Mouse (Mus musculus) kidney, embryonic 16.5 days (tissue): ENCODE data around the gene Clip1. TPM values are rescaled to one million over a fixed set of nuclear protein-coding genes. Genes with fewer than 3 reads are reported as not detected.
A peak's percentile ranks its signal among the peaks of the same experiment; 100 is the strongest.

Experiments
- ATAC-seq: fragments of 200-750 bp; cut with Nextera tagmentation; 2 replicates; pipeline ENCODE4 v1.8.0; 2017; ENCODE audit warnings: moderate TSS enrichment; ENCODE audit not compliant: low FRiP score, low TSS enrichment
- H3K27ac ChIP-seq: fragments of 300-500 bp; sonication (generic); 2 replicates; pipeline ENCODE4 v1.5.1; 2014; ENCODE audit warnings: low read length
- H3K27me3 ChIP-seq: fragments of 300-500 bp; sonication (generic); 2 replicates; pipeline ENCODE4 v1.6.1; 2014; ENCODE audit warnings: low read length, control low read depth, mixed read lengths; ENCODE audit not compliant: insufficient read depth
- H3K36me3 ChIP-seq: fragments of 300-500 bp; sonication (generic); 2 replicates; pipeline ENCODE4 v1.6.1; 2014; ENCODE audit warnings: low read length, control low read depth, mixed read lengths; ENCODE audit not compliant: insufficient read depth
- H3K4me1 ChIP-seq: fragments of 300-500 bp; sonication (generic); 2 replicates; pipeline ENCODE4 v1.6.1; 2014; ENCODE audit warnings: low read length, control low read depth, mixed read lengths; ENCODE audit not compliant: insufficient read depth
- H3K4me2 ChIP-seq: fragments of 300-500 bp; sonication (generic); replicated peaks from 2 replicates; pipeline ENCODE4 v1.6.1; 2014; ENCODE audit warnings: low read depth, low read length
- H3K4me3 ChIP-seq: fragments of 300-500 bp; sonication (generic); 2 replicates; pipeline ENCODE4 v1.5.1; 2014; ENCODE audit warnings: mild to moderate bottlenecking, low read length
- H3K9ac ChIP-seq: fragments of 300-500 bp; sonication (generic); replicated peaks from 2 replicates; pipeline ENCODE4 v1.6.1; 2014; ENCODE audit warnings: low read length
- H3K9me3 ChIP-seq: fragments of 300-500 bp; sonication (generic); 2 replicates; pipeline ENCODE4 v1.6.1; 2016; ENCODE audit warnings: low read length, control low read depth
- WGBS: fragments of 180-500 bp; shearing (Covaris S2); extraction: QIAGEN DNeasy Blood & Tissue Kit; methylation state at CpG from one replicate; pipeline ENCODE4 v1.1.7; 2014; 5-methylcytosine and 5-hydroxymethylcytosine counted together
- polyA plus RNA-seq: library from polyadenylated mRNA; unstranded; fragments of >200 nt; fragmentation: Nextera tagmentation; extraction: Ambion mirVana; gene quantifications from 2 replicates; pipeline ENCODE4 v1.2.1, GENCODE M21; 2015

Clip1 gene
- polyA plus RNA-seq, 1 experiment from 2014 or later = 30.1 TPM

GRCm38 (mm10) chr5:123699198-123699597, 14.8 kb upstream of the Clip1 start:
- 27% methylated on average over 3 of the region's 3 CpGs for WGBS
- ATAC-seq = peak; percentile 46; the same call in 1 of the 2 replicates

GRCm38 (mm10) chr5:123696961-123697360, 12.5 kb upstream of the Clip1 start:
- Histone ChIP-seq H3K4me3 (no peak overlapping the region), H3K9ac (no peak overlapping the region), H3K4me2 (no peak overlapping the region), H3K4me1 (peaks cover 4% of the 10 kb centered on the region; the same call in 1 of the 2 replicates), H3K36me3 (peaks cover 35% of the 10 kb centered on the region), H3K27ac (no peak overlapping the region), H3K9me3 (no peaks in the 10 kb centered on the region), H3K27me3 (no peaks in the 10 kb centered on the region)
- 63% methylated on average over 4 of the region's 4 CpGs for WGBS
- ATAC-seq = no peak; the same call in 1 of the 2 replicates

More at GRCm38 (mm10) chr5:123699198-123699597, 14.8 kb upstream of the Clip1 start:
- Histone ChIP-seq H3K9me3 (no peaks in the 10 kb centered on the region), H3K9ac (no peak overlapping the region), H3K36me3 (peaks cover 58% of the 10 kb centered on the region), H3K4me3 (no peak overlapping the region), H3K4me1 (peaks cover 4% of the 10 kb centered on the region; the same call in 1 of the 2 replicates), H3K4me2 (no peak overlapping the region), H3K27ac (no peak overlapping the region), H3K27me3 (no peaks in the 10 kb centered on the region)

- Histone ChIP-seq H3K4me1 (peaks cover 4% of the 10 kb centered on the region; the same call in 1 of the 2 replicates), H3K9ac (no peak overlapping the region), H3K27ac (no peak overlapping the region), H3K36me3 (peaks cover 31% of the 10 kb centered on the region), H3K4me3 (no peak overlapping the region), H3K9me3 (no peaks in the 10 kb centered on the region), H3K4me2 (no peak overlapping the region), H3K27me3 (no peaks in the 10 kb centered on the region)
- ATAC-seq = no peak
- 90% methylated on average over 7 of the region's 7 CpGs for WGBS
Measured at GRCm38 (mm10) chr5:123696244-123696643, 11.8 kb upstream of the Clip1 start.

- Histone ChIP-seq H3K9me3 (no peaks in the 10 kb centered on the region), H3K36me3 (peaks cover 17% of the 10 kb centered on the region; the same call in 1 of the 2 replicates), H3K9ac (no peak overlapping the region), H3K27ac (no peak overlapping the region), H3K4me1 (peaks cover 4% of the 10 kb centered on the region; the same call in 1 of the 2 replicates), H3K27me3 (no peaks in the 10 kb centered on the region), H3K4me2 (no peak overlapping the region), H3K4me3 (no peak overlapping the region)
- ATAC-seq = no peak
- WGBS = 40% methylated on average over 6 of the region's 6 CpGs
Measured at GRCm38 (mm10) chr5:123694468-123694867, 10.1 kb upstream of the Clip1 start.

DNA sequence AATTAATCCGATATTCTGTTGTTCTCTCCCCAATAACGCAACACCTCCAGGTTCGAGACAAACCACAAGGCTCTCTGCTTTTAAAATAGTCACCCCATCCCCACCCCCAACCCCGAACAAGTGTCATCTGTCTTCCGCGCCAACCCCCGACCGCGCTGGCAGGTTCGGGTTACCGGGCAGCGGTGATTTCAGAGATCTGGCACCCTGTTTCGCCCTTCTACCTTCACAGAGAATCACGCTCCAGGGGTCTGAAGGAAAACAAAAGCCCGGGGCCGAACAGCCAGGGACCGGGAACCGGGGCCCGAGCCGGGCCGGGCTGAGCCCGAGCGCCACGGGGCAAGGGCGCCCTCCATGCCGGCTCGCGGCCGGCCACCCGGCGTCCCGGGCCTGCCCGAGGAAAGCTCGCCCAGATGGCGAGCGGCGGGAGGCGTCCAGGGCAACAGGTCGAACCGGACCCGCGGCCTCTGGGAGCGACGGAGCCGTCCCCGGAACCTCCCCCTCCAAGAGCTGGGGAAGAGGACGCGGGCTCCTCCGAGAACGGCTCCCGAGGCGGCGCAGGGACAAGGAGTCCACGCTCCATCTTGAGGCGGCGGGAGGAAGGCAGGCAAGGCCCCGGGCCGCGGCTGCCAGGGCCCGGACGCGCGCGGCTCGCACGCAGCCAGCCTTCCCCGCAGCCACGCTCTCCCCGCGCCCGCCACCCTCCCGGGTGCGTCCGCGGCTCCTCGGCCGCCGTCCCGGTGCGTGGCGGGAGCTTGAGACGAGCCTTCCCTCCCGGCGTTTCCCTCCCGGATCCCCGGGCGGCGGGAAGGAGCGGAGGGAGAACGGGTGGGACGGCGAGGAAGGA, 819 bp downstream of the Clip1 start:
- WGBS = under 1% methylated on average over 73 of the region's 92 CpGs

GRCm38 (mm10) chr5:123683043-123683376, 1.4 kb downstream of the Clip1 start:
- Histone ChIP-seq H3K27ac (0 out of 2 replicates have a peak overlapping the region, but pooled peaks have one; percentile 86), H3K4me2 (peak overlapping the region; percentile 86), H3K9me3 (no peaks in the 10 kb centered on the region), H3K27me3 (no peaks in the 10 kb centered on the region), H3K36me3 (no peaks in the 10 kb centered on the region), H3K4me1 (peaks cover 23% of the 10 kb centered on the region), H3K9ac (peak overlapping the region; percentile 97), H3K4me3 (peak overlapping the region; percentile 86)
- 3% methylated on average over 6 of the region's 6 CpGs for WGBS
- ATAC-seq = peak; percentile 14; the same call in 1 of the 2 replicates

More for the DNA sequence above, 819 bp downstream of the Clip1 start:
- H3K36me3 ChIP-seq = no peaks in the 10 kb centered on the region
- peak overlapping the region; percentile 86 for H3K27ac ChIP-seq
- ATAC-seq = peak; percentile 80
- peak overlapping the region; percentile 86 for H3K4me3 ChIP-seq
- H3K4me2 ChIP-seq = peak overlapping the region; percentile 86
- H3K4me1 ChIP-seq = peaks cover 23% of the 10 kb centered on the region
- peak overlapping the region; percentile 97 for H3K9ac ChIP-seq
- H3K9me3 ChIP-seq = no peaks in the 10 kb centered on the region
- H3K27me3 ChIP-seq = no peaks in the 10 kb centered on the region

DNA sequence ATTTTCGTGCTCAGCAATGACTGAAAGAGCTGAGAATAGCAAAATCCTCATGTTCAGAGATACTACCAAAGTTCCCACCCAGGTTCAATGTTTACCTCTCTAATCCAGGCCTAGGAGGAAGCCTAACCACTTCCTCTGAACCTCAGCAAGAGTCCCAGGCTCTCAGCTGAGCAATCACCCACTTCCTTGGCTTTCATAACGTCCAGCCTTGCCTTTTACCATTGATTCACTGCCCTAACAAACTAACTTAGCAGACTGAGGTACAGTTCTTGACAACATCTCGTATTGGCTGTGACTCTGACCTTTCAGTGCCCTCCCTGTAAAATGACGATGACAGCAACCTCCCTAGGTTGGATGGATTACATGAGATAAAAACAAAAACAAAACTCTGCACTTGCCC, 2.0 kb downstream of the Clip1 start:
- H3K36me3 ChIP-seq = no peaks in the 10 kb centered on the region
- peak overlapping the region; percentile 48; the same call in 1 of the 2 replicates for H3K27ac ChIP-seq
- 33% methylated on average over 4 of the region's 4 CpGs for WGBS
- ATAC-seq = no peak
- H3K9ac ChIP-seq = peak overlapping the region; percentile 14; the same call in 1 of the 2 replicates
- no peaks in the 10 kb centered on the region for H3K9me3 ChIP-seq
- H3K27me3 ChIP-seq = no peaks in the 10 kb centered on the region
- peak overlapping the region; percentile 86 for H3K4me3 ChIP-seq
- H3K4me2 ChIP-seq = peak overlapping the region; percentile 86
- peaks cover 23% of the 10 kb centered on the region for H3K4me1 ChIP-seq

- WGBS = 44% methylated on average over 5 of the region's 5 CpGs
- Histone ChIP-seq H3K4me1 (peaks cover 22% of the 10 kb centered on the region), H3K36me3 (no peaks in the 10 kb centered on the region), H3K4me2 (no peak overlapping the region), H3K9ac (no peak overlapping the region), H3K4me3 (no peak overlapping the region), H3K9me3 (no peaks in the 10 kb centered on the region), H3K27ac (no peak overlapping the region; the same call in 1 of the 2 replicates), H3K27me3 (no peaks in the 10 kb centered on the region)
- ATAC-seq = no peak
Measured at GRCm38 (mm10) chr5:123679546-123680263, 4.7 kb downstream of the Clip1 start.

DNA sequence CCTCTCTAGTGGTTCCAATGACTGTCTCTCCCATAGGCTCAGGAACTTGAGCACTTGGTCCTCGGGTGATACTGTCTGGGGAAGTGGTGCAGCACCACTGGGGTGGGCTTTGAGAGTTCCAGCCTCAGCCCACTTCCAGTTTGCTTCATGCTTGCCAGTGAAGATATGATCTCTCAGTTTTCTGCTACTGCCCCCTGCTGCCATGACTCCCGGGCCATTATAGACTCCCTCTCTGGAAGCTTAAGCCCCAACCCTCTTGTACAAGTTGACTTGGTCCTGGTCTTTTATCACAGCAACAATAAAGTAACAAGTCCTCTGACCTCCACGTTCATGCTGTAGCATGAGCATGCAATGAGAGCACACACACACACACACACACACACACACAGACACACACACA, 5.3 kb downstream of the Clip1 start:
- no peak overlapping the region for H3K4me2 ChIP-seq
- no peak overlapping the region for H3K27ac ChIP-seq
- H3K9ac ChIP-seq = no peak overlapping the region
- WGBS = 68% methylated on average over 3 of the region's 3 CpGs
- ATAC-seq = no peak
- no peak overlapping the region for H3K4me3 ChIP-seq
- H3K4me1 ChIP-seq = peaks cover 21% of the 10 kb centered on the region
- no peaks in the 10 kb centered on the region for H3K27me3 ChIP-seq
- no peaks in the 10 kb centered on the region for H3K36me3 ChIP-seq
- H3K9me3 ChIP-seq = no peaks in the 10 kb centered on the region
